Mouse (Mus musculus): Measurements from ENCODE around the gene Srsf9. TPM values are rescaled to one million over a fixed set of nuclear protein-coding genes. Genes with fewer than 3 reads are reported as not detected.
A peak's percentile ranks its signal among the peaks of the same experiment; 100 is the strongest.

Srsf9 gene
- polyA plus RNA-seq (2012; rRNA removed): 31.8 and 46.2 TPM in 2 replicates
- polyA plus RNA-seq (2014; fragmentation: Nextera tagmentation; extraction: Ambion mirVana): 81.6 and 93.6 TPM in 2 replicates

GRCm38 (mm10) chr5:115326875-115327609, at the start of gene Srsf9:
TSS of gene Srsf9 (plus strand) at chr5:115327177.
- under 1% methylated on average over 87 of the region's 97 CpGs for WGBS (ENCODE audit: insufficient replicate concordance)
- Histone ChIP-seq H3K4me2 (ENCODE audit: low read depth) (peak within 1 kb of the TSS; percentile 93), H3K27me3 (ENCODE audit: control insufficient read depth, insufficient read depth, low read length) (no peaks in the 10 kb centered on the region), H3K9me3 (ENCODE audit: control insufficient read depth, low read length) (no peaks in the 10 kb centered on the region), H3K4me3 (ENCODE audit: insufficient read depth in 1 of 2, low read depth in 2 of 2, low read length in 2 of 2) (peak within 1 kb of the TSS; percentile 90 to 93), H3K27ac (peak within 1 kb of the TSS; percentile 92), H3K4me1 (replicated peaks; ENCODE audit: control insufficient read depth in 2 of 2, insufficient read depth in 2 of 2, low read length in 1 of 2) (peaks cover 21 to 25% of the 10 kb centered on the region in 2 experiments), H3K36me3 (replicated peaks; ENCODE audit: control insufficient read depth, insufficient read depth, low read depth) (peaks cover 29% of the 10 kb centered on the region), H3K9ac (replicated peaks) (peak within 1 kb of the TSS; percentile 97)
- peak; percentile 90 for ATAC-seq (ENCODE audit: insufficient read depth)
- peak; percentile 88 to 89 (median 88) for DNase-seq (ENCODE audit: low read depth in 3 of 3, low spot score in 3 of 3)
- TF ChIP-seq EP300 (IDR thresholded peaks at IDR 0.05; ENCODE audit: low read depth) (no peak), CTCF (IDR thresholded peaks at IDR 0.05; ENCODE audit: low read depth) (no peak)

GRCm38 (mm10) chr5:115278053-115278452, 48.9 kb upstream of the Srsf9 start:
- Histone ChIP-seq H3K4me2 (ENCODE audit: low read depth) (no peak overlapping the region), H3K36me3 (replicated peaks; ENCODE audit: control insufficient read depth, insufficient read depth, low read depth) (no peaks in the 10 kb centered on the region), H3K9me3 (ENCODE audit: control insufficient read depth, low read length) (no peaks in the 10 kb centered on the region), H3K9ac (replicated peaks) (no peak overlapping the region), H3K4me3 (ENCODE audit: insufficient read depth in 1 of 2, low read depth in 2 of 2, low read length in 2 of 2) (no peak overlapping the region), H3K4me1 (replicated peaks; ENCODE audit: control insufficient read depth in 2 of 2, insufficient read depth in 2 of 2, low read length in 1 of 2) (peaks cover 10 to 22% of the 10 kb centered on the region in 2 experiments), H3K27me3 (ENCODE audit: control insufficient read depth, insufficient read depth, low read length) (no peaks in the 10 kb centered on the region), H3K27ac (no peak overlapping the region)
- TF ChIP-seq CTCF (IDR thresholded peaks at IDR 0.05; ENCODE audit: low read depth): no peak
- no peak for ATAC-seq (ENCODE audit: insufficient read depth)
- DNase-seq (ENCODE audit: low read depth in 3 of 3, low spot score in 3 of 3): no peak
- 77% methylated on average over 1 of the region's 1 CpGs for WGBS (ENCODE audit: insufficient replicate concordance)

GRCm38 (mm10) chr5:115278785-115279184, 48.2 kb upstream of the Srsf9 start:
- no peak overlapping the region for H3K4me2 ChIP-seq (ENCODE audit: low read depth)
- H3K4me3 ChIP-seq (ENCODE audit: insufficient read depth in 1 of 2, low read depth in 2 of 2, low read length in 2 of 2): no peak overlapping the region
- no peak overlapping the region for H3K9ac ChIP-seq (replicated peaks)
- WGBS (ENCODE audit: insufficient replicate concordance): 68% methylated on average over 2 of the region's 2 CpGs
- no peak for TF ChIP-seq CTCF (IDR thresholded peaks at IDR 0.05; ENCODE audit: low read depth)
- no peak for TF ChIP-seq EP300 (IDR thresholded peaks at IDR 0.05; ENCODE audit: low read depth)
- H3K9me3 ChIP-seq (ENCODE audit: control insufficient read depth, low read length): no peaks in the 10 kb centered on the region
- ATAC-seq (ENCODE audit: insufficient read depth) (no peak), DNase-seq (ENCODE audit: low read depth in 3 of 3, low spot score in 3 of 3) (no peak)
- H3K27ac ChIP-seq: no peak overlapping the region
- H3K36me3 ChIP-seq (replicated peaks; ENCODE audit: control insufficient read depth, insufficient read depth, low read depth): no peaks in the 10 kb centered on the region; the same call in 1 of the 2 replicates
- no peaks in the 10 kb centered on the region for H3K27me3 ChIP-seq (ENCODE audit: control insufficient read depth, insufficient read depth, low read length)
- H3K4me1 ChIP-seq (replicated peaks; ENCODE audit: control insufficient read depth in 2 of 2, insufficient read depth in 2 of 2, low read length in 1 of 2): peaks cover 6 to 16% of the 10 kb centered on the region in 2 experiments

GRCm38 (mm10) chr5:115279226-115280049, 47.5 kb upstream of the Srsf9 start, which contains the start of gene Coq5:
TSS of gene Coq5 (plus strand) at chr5:115279666.
- peak within 1 kb of the TSS; percentile 66 to 96 for H3K4me3 ChIP-seq (ENCODE audit: insufficient read depth in 1 of 2, low read depth in 2 of 2, low read length in 2 of 2)
- no peaks in the 10 kb centered on the region for H3K27me3 ChIP-seq (ENCODE audit: control insufficient read depth, insufficient read depth, low read length)
- H3K4me2 ChIP-seq (ENCODE audit: low read depth): peak within 1 kb of the TSS; percentile 87
- ATAC-seq (ENCODE audit: insufficient read depth) (peak; percentile 84), DNase-seq (ENCODE audit: low read depth in 3 of 3, low spot score in 3 of 3) (peak; percentile 73 to 80 (median 79))
- WGBS (ENCODE audit: insufficient replicate concordance): 3% methylated on average over 45 of the region's 45 CpGs
- H3K9me3 ChIP-seq (ENCODE audit: control insufficient read depth, low read length): no peaks in the 10 kb centered on the region
- H3K27ac ChIP-seq: peak within 1 kb of the TSS; percentile 9
- no peak for TF ChIP-seq CTCF (IDR thresholded peaks at IDR 0.05; ENCODE audit: low read depth)
- peak; percentile 30; the same call in 1 of the 2 replicates for TF ChIP-seq EP300 (IDR thresholded peaks at IDR 0.05; ENCODE audit: low read depth)
- H3K36me3 ChIP-seq (replicated peaks; ENCODE audit: control insufficient read depth, insufficient read depth, low read depth): peaks cover 5% of the 10 kb centered on the region
- peaks cover 6 to 16% of the 10 kb centered on the region in 2 experiments for H3K4me1 ChIP-seq (replicated peaks; ENCODE audit: control insufficient read depth in 2 of 2, insufficient read depth in 2 of 2, low read length in 1 of 2)
- H3K9ac ChIP-seq (replicated peaks): peak within 1 kb of the TSS; percentile 56
